Mouse (Mus musculus) heart, postnatal 14 days (tissue): ENCODE measurements around the gene Dock9. TPM values are rescaled to one million over a fixed set of nuclear protein-coding genes. Genes with fewer than 3 reads are reported as not detected.
A peak's percentile ranks its signal among the peaks of the same experiment; 100 is the strongest.

Experiments used
- DNase-seq, 2 experiments: peaks; one replicate each; pipeline ENCODE4 v3.0.0; 2021 to 2022
- intact Hi-C: fragments of 180-260 bp; cut with DNase I; formaldehyde crosslinking; loops from one replicate; pipeline ENCODE4 v1.15.1; 2025
- long read RNA-seq, 2 experiments: library from polyadenylated mRNA; stranded (forward); transcript quantifications; one replicate each; pipeline ENCODE4 v2.0.0; 2021
- total RNA-seq, 2 experiments: library from RNA; stranded (reverse); gene quantifications; 2 replicates each; pipeline ENCODE4 v1.2.3; 2021

Dock9 gene
- total RNA-seq, result 10 to 100 TPM; 41.2 to 45.2 TPM
- long read RNA-seq, experiment 1, partial matches to known transcripts, result 2 of 5 reads
- long read RNA-seq, experiment 1, other reads (novel, unspliced or antisense), result 3 of 5 reads
- long read RNA-seq, experiment 2, partial matches to known transcripts, result 1 of 4 reads
- long read RNA-seq, experiment 2, other reads (novel, unspliced or antisense), result 3 of 4 reads

GRCm38 (mm10) chr14:121797457-121798410, at the start of gene Dock9:
Gene Dock9 (minus strand): TSS chr14:121797837.
- DNase-seq, result peak; percentile 87
- intact Hi-C loops, result no loop called here

GRCm38 (mm10) chr14:121844486-121844885, 46.8 kb upstream of the Dock9 start:
- intact Hi-C loops, result no loop called here
- no peak for DNase-seq

- intact Hi-C loops, result no loop called here
- DNase-seq, result no peak
Measured at GRCm38 (mm10) chr14:121840217-121840616, 42.6 kb upstream of the Dock9 start.

GRCm38 (mm10) chr14:121838161-121838560, 40.5 kb upstream of the Dock9 start:
- intact Hi-C loops, result no loop called here
- no peak for DNase-seq

- intact Hi-C loops, result no loop called here
Measured at GRCm38 (mm10) chr14:121833001-121833520, 35.4 kb upstream of the Dock9 start.

GRCm38 (mm10) chr14:121829816-121830442, 32.3 kb upstream of the Dock9 start:
- intact Hi-C loops, result no loop called here
- no peak for DNase-seq

More at GRCm38 (mm10) chr14:121833001-121833520, 35.4 kb upstream of the Dock9 start:
- DNase-seq, result no peak

GRCm38 (mm10) chr14:121827091-121827490, 29.5 kb upstream of the Dock9 start:
- DNase-seq, result no peak
- intact Hi-C loops, result no loop called here

- intact Hi-C loops, result no loop called here
- peak; percentile 7 to 14 for DNase-seq
Measured at GRCm38 (mm10) chr14:121825521-121826445, 28.1 kb upstream of the Dock9 start.

- intact Hi-C loops, result no loop called here
- DNase-seq, result peak; percentile 73 to 78
Measured at GRCm38 (mm10) chr14:121824322-121825103, 26.9 kb upstream of the Dock9 start.

GRCm38 (mm10) chr14:121822997-121823396, 25.4 kb upstream of the Dock9 start:
- no peak for DNase-seq
- intact Hi-C loops, result no loop called here

- intact Hi-C loops, result no loop called here
- DNase-seq, result no peak
Measured at GRCm38 (mm10) chr14:121822506-121822905, 24.9 kb upstream of the Dock9 start.

- peak; percentile 29 to 30 for DNase-seq
- intact Hi-C loops, result no loop called here
Measured at GRCm38 (mm10) chr14:121806791-121807190, 9.2 kb upstream of the Dock9 start.

GRCm38 (mm10) chr14:121806316-121806715, 8.7 kb upstream of the Dock9 start:
- DNase-seq, result no peak

GRCm38 (mm10) chr14:121804461-121804860, 6.8 kb upstream of the Dock9 start:
- peak in 1 of 2 experiments; percentile 17 for DNase-seq
- intact Hi-C loops, result no loop called here

More at GRCm38 (mm10) chr14:121806316-121806715, 8.7 kb upstream of the Dock9 start:
- intact Hi-C loops, result no loop called here

GRCm38 (mm10) chr14:121800962-121801361, 3.3 kb upstream of the Dock9 start:
- peak in 1 of 2 experiments; percentile 10 for DNase-seq
- intact Hi-C loops, result no loop called here

GRCm38 (mm10) chr14:121799112-121799511, 1.5 kb upstream of the Dock9 start:
- DNase-seq, result no peak
- intact Hi-C loops, result no loop called here

GRCm38 (mm10) chr14:121798411-121798799, 768 bp upstream of the Dock9 start:
- DNase-seq, result peak; percentile 84 to 86

GRCm38 (mm10) chr14:121796571-121797456, 823 bp downstream of the Dock9 start:
- intact Hi-C loops, result no loop called here
- peak in 1 of 2 experiments; percentile 19 for DNase-seq

More at GRCm38 (mm10) chr14:121798411-121798799, 768 bp upstream of the Dock9 start:
- intact Hi-C loops, result no loop called here
